Mouse (Mus musculus) neutrophil, adult 5-6 weeks (primary cell): ENCODE data around the gene Ehhadh. TPM values are rescaled to one million over a fixed set of nuclear protein-coding genes. Genes with fewer than 3 reads are reported as not detected.

Experiments
- ATAC-seq: fragments of 151-379, 151-347 bp; 2 replicates; pipeline ENCODE4 v1.8.0; 2017; ENCODE audit warnings: mild to moderate bottlenecking, moderate TSS enrichment; ENCODE audit not compliant: insufficient number of reproducible peaks, poor library complexity, low FRiP score, severe bottlenecking; ENCODE audit errors: extremely low read depth
- total RNA-seq: library from RNA; stranded (forward); fragments of 200-1000 nt; gene quantifications from 2 replicates; pipeline ENCODE4 v1.2.3, GENCODE M21; 2017

The Ehhadh gene
- total RNA-seq, 1 experiment from 2014 or later: 5.1 TPM

- no peak for ATAC-seq
Observed at GRCm38 (mm10) chr16:21743401-21743800, 44.2 kb downstream of the Ehhadh start.

GRCm38 (mm10) chr16:21742898-21743297 lies 44.7 kb downstream of the Ehhadh start:
- no peak for ATAC-seq

- ATAC-seq: no peak
Observed at GRCm38 (mm10) chr16:21742191-21742870, 45.3 kb downstream of the Ehhadh start.

GRCm38 (mm10) chr16:21741542-21741941 lies 46.1 kb downstream of the Ehhadh start:
- ATAC-seq: no peak

GRCm38 (mm10) chr16:21735638-21736037 lies 52.0 kb downstream of the Ehhadh start:
- no peak for ATAC-seq

- ATAC-seq: 0 out of 2 replicates have a peak, but pooled peaks have one; percentile 46
Observed at GRCm38 (mm10) chr16:21727897-21728364, 59.7 kb downstream of the Ehhadh start.

- ATAC-seq: no peak
Observed at GRCm38 (mm10) chr16:21727421-21727820, 60.2 kb downstream of the Ehhadh start.

GRCm38 (mm10) chr16:21724261-21724660 lies 63.3 kb downstream of the Ehhadh start:
- no peak for ATAC-seq

GRCm38 (mm10) chr16:21719770-21720169 lies 67.8 kb downstream of the Ehhadh start:
- ATAC-seq: no peak

- no peak for ATAC-seq
Observed at GRCm38 (mm10) chr16:21714516-21714915, 73.1 kb downstream of the Ehhadh start.

Other genes with a start within 250 kb of the Ehhadh start
- gene 2510009E07Rik, start 93.1 kb downstream of the Ehhadh start, total RNA-seq: 0.12 and 0.86 TPM in 2 replicates
- 0.12 TPM in 2 replicates for gene Map3k13, start 6.5 kb upstream of the Ehhadh start, total RNA-seq
- 1.6 and 2.7 TPM in 2 replicates for gene Tmem41a, start 159.7 kb upstream of the Ehhadh start, total RNA-seq
- gene Liph, start 207.9 kb upstream of the Ehhadh start, total RNA-seq: 0.23 and 0.37 TPM in 2 replicates
- gene Senp2, start 221.7 kb upstream of the Ehhadh start, total RNA-seq: 109 TPM in 2 replicates